10 mouse cellular contexts compared by ENCODE assay signal in genomic region chr3:149295942-149296341, GRCm38 (mm10).
DNase-seq lines count a peak whose midpoint lies in the region; ATAC-seq lines count a peak whose summit lies in the region.
"Had no signal": no experiment of that assay in that cellular context is flagged by ENCODE, and none has a peak within 500 bp of the region (broad histone marks: within the 10 kb centered on the region; RNA-seq: fewer than 3 reads in every experiment).

No protein-coding gene starts in this region.

- H3K4me1 ChIP-seq in forebrain, embryonic 16.5 days (replicated peaks; ENCODE audit: control insufficient read depth, insufficient read depth, low read length), result peaks cover 14% of the 10 kb centered on the region
- peaks cover 74% of the 10 kb centered on the region for H3K4me1 ChIP-seq in midbrain, embryonic 10.5 days
- no peaks in the 10 kb centered on the region for H3K4me1 ChIP-seq in kidney, embryonic 16.5 days (ENCODE audit: insufficient read depth, low read length)

- H3K9me3 ChIP-seq in forebrain, embryonic 16.5 days (ENCODE audit: control insufficient read depth, low read length), result no peaks in the 10 kb centered on the region
- H3K9me3 ChIP-seq in midbrain, embryonic 10.5 days (replicated peaks), result no peaks in the 10 kb centered on the region
- H3K9me3 ChIP-seq in kidney, embryonic 16.5 days (ENCODE audit: low read length), result no peaks in the 10 kb centered on the region

- H3K27ac ChIP-seq in forebrain, embryonic 16.5 days (ENCODE audit: low read length), result no peak overlapping the region
- H3K27ac ChIP-seq in midbrain, embryonic 10.5 days (replicated peaks), result peak overlapping the region; percentile 80
- no peak overlapping the region for H3K27ac ChIP-seq in kidney, embryonic 16.5 days (ENCODE audit: low read length)

- no peaks in the 10 kb centered on the region for H3K27me3 ChIP-seq in forebrain, embryonic 16.5 days (replicated peaks; ENCODE audit: control insufficient read depth, insufficient read depth, low read length)
- peaks cover 22% of the 10 kb centered on the region for H3K27me3 ChIP-seq in midbrain, embryonic 10.5 days (ENCODE audit: low read depth, poor library complexity, severe bottlenecking)
- no peaks in the 10 kb centered on the region for H3K27me3 ChIP-seq in splenic B cell, adult 2 months (ENCODE audit: control insufficient read depth, insufficient read depth, low read length, poor library complexity, severe bottlenecking)
- H3K27me3 ChIP-seq in kidney, embryonic 16.5 days (ENCODE audit: insufficient read depth, low read length), result no peaks in the 10 kb centered on the region

- H3K4me2 ChIP-seq in forebrain, embryonic 16.5 days (ENCODE audit: low read length), result no peak overlapping the region
- no peak overlapping the region for H3K4me2 ChIP-seq in kidney, embryonic 16.5 days (replicated peaks; ENCODE audit: low read depth, low read length)

- ATAC-seq in forebrain, embryonic 16.5 days, result peak; percentile 92
- no peak for ATAC-seq in kidney, embryonic 16.5 days (ENCODE audit: low FRiP score, low TSS enrichment)

- no peak overlapping the region for H3K4me3 ChIP-seq in forebrain, embryonic 16.5 days (replicated peaks; ENCODE audit: low read length)
- H3K4me3 ChIP-seq in midbrain, embryonic 10.5 days, result peak overlapping the region; percentile 16; the same call in 1 of the 2 replicates
- no peak overlapping the region for H3K4me3 ChIP-seq in kidney, embryonic 16.5 days (ENCODE audit: low read length)

- no peaks in the 10 kb centered on the region for H3K36me3 ChIP-seq in forebrain, embryonic 16.5 days (ENCODE audit: control insufficient read depth, insufficient read depth)
- no peaks in the 10 kb centered on the region for H3K36me3 ChIP-seq in midbrain, embryonic 10.5 days
- no peaks in the 10 kb centered on the region for H3K36me3 ChIP-seq in splenic B cell, adult 2 months (ENCODE audit: control insufficient read depth, insufficient read depth, low read length, poor library complexity, severe bottlenecking)
- H3K36me3 ChIP-seq in kidney, embryonic 16.5 days (ENCODE audit: insufficient read depth, low read length), result no peaks in the 10 kb centered on the region

- no peak overlapping the region for H3K9ac ChIP-seq in forebrain, embryonic 16.5 days (replicated peaks; ENCODE audit: low read depth, low read length)
- H3K9ac ChIP-seq in kidney, embryonic 16.5 days (replicated peaks; ENCODE audit: low read length), result no peak overlapping the region

- 7% methylated on average over 5 of the region's 7 CpGs for WGBS in forebrain, embryonic 16.5 days
- 27% methylated on average over 7 of the region's 7 CpGs for WGBS in midbrain, embryonic 10.5 days
- 84% methylated on average over 5 of the region's 7 CpGs for WGBS in kidney, embryonic 16.5 days

- DNase-seq in retina, postnatal 1 day, result peak; percentile 95
- no peak for DNase-seq in retina, embryonic 14.5 days (ENCODE audit: low spot score)
- DNase-seq in midbrain, embryonic 10.5 days (ENCODE audit: low spot score), result peak; percentile 62
- DNase-seq in splenic B cell, adult 2 months (ENCODE audit: low read depth, low spot score), result peak; percentile 30
- DNase-seq in lung, postnatal 4 days, result no peak
- DNase-seq in adrenal gland, adult 18-20 months (ENCODE audit: low spot score in 2 of 2), result no peak
- DNase-seq: gastrocnemius, postnatal 36 days; thymus, postnatal 36 days had no signal

Comparison
In these comparisons a context has a peak if more than half of its experiments do, and no peak if none do; other contexts are left out.
1. DNase-seq: peak in retina, postnatal 1 day (single experiment), midbrain, embryonic 10.5 days (single experiment) and splenic B cell, adult 2 months (single experiment); none in retina, embryonic 14.5 days (single experiment), lung, postnatal 4 days (0 of 2) and adrenal gland, adult 18-20 months (0 of 2).